Mouse (Mus musculus) C2C12 (cell line): ENCODE measurements around the gene Gm12169.

ENCODE experiments used
- CTCF ChIP-seq: IDR thresholded peaks from one replicate; pipeline ENCODE4 v1.5.1; 2011; ENCODE audit not compliant: control insufficient read depth, insufficient read depth, insufficient read length
- FOSL1 ChIP-seq: IDR thresholded peaks from one replicate; pipeline ENCODE4 v1.8.0; 2011; ENCODE audit warnings: mild to moderate bottlenecking, low read length; ENCODE audit not compliant: poor library complexity, insufficient read depth, severe bottlenecking
- MAX ChIP-seq: IDR thresholded peaks from one replicate; pipeline ENCODE4 v1.6.1; 2011; ENCODE audit warnings: mild to moderate bottlenecking, control low read depth
- USF1 ChIP-seq: IDR thresholded peaks from one replicate; pipeline ENCODE4 v1.6.1; 2011; ENCODE audit warnings: low read depth, mild to moderate bottlenecking, control low read depth, moderate library complexity

GRCm38 (mm10) chr11:46569107-46569506 is 45.1 kb downstream of the Gm12169 start:
- no peak for TF ChIP-seq CTCF
- TF ChIP-seq MAX: no peak
- no peak for TF ChIP-seq USF1
- TF ChIP-seq FOSL1: no peak
